Mouse (Mus musculus) bone marrow, adult 2 months (tissue): ENCODE data around the gene Bloc1s2.

Experiments
- CTCF ChIP-seq: fragments of 200-500 bp; IDR thresholded peaks from 2 replicates; pipeline ENCODE4 v1.5.1; 2011; ENCODE audit warnings: low read length, control low read depth; ENCODE audit not compliant: control insufficient read depth, insufficient read depth
- POLR2A ChIP-seq: fragments of 200-500 bp; IDR thresholded peaks from 2 replicates; pipeline ENCODE4 v1.6.1; 2011; ENCODE audit warnings: low read depth, mild to moderate bottlenecking, control low read depth, low read length, borderline replicate concordance; ENCODE audit not compliant: control insufficient read depth

DNA sequence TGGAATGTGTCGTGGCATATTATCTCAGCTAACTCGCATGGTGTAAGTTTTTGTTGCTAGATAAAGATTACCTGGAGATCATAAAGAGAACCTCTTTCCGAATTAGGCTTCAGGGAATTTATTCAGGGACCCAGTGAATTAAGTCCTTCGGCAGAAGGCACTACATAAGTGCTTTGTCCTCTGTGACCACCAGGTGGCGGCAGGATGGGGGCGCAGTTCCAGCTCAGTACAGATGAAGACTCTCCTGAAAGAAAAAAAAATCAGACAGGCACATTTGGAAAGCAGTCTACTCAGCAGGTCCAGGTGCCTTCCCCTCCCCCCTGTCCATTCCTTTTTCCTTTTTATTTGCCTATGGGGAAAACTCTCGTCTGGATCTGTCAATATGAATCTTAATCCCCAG lies 48.9 kb upstream of the Bloc1s2 start:
- TF ChIP-seq CTCF (peak; percentile 83), POLR2A (no peak)
